Mouse (Mus musculus) heart, postnatal 0 days (tissue): ENCODE measurements around the gene Spint1.

Experiments used
- CTCF ChIP-seq: IDR thresholded peaks from 2 replicates; pipeline ENCODE4 v1.5.1; 2016; ENCODE audit warnings: antibody characterized with exemption, control low read depth, low read depth
- EP300 ChIP-seq: IDR thresholded peaks from 2 replicates; pipeline ENCODE4 v1.6.1; 2016; ENCODE audit warnings: antibody characterized with exemption, low read depth

DNA sequence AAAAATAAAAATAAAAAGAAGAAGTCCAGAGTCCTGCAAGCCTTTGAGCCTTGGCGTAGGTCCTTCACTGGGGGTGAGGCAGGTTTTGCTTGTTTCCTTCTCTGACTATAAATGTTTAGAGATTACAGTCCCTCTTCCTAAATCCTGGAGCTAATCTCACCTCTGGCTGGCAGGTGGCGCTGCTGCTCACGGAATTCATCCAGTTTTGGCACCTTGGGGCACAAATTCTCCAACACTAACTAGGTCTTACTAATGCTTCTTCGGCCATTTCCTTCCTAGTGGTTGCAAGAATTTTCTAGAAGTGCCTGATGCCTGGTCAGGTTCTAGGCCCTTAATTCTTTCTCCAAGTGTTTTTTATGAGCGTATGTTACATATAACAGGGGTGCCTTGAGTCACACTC, 61.2 kb downstream of the Spint1 start:
- no peak for TF ChIP-seq EP300
- peak; percentile 72 for TF ChIP-seq CTCF
